Mouse (Mus musculus) MEL (cell line): ENCODE results near the gene Map1b. TPM values are rescaled to one million over a fixed set of nuclear protein-coding genes. Genes with fewer than 3 reads are reported as not detected.

ENCODE experiments used
- DNase-seq: peaks from one replicate; pipeline ENCODE4 v3.0.0; 2011; ENCODE audit warnings: low read depth, low spot score
- H3K27ac ChIP-seq: 2 replicates; pipeline ENCODE4 v1.5.1; 2012; ENCODE audit warnings: low read depth, mild to moderate bottlenecking, control low read depth, low read length, moderate library complexity; ENCODE audit not compliant: control insufficient read depth
- H3K27me3 ChIP-seq, 2 experiments: fragments of 150-350 bp in 1 of 2; sonication (generic) in 1 of 2; 2 replicates each; pipeline ENCODE4 v1.6.1; 2012; ENCODE audit warnings: low read length in 2 of 2, mild to moderate bottlenecking in 2 of 2, improper control_type of control experiment in 1 of 2, moderate library complexity in 1 of 2; ENCODE audit not compliant: insufficient read depth in 2 of 2, control insufficient read depth in 1 of 2
- H3K36me3 ChIP-seq, 2 experiments: 2 replicates each; pipeline ENCODE4 v1.6.1; 2012 to 2014; ENCODE audit warnings: low read length in 2 of 2, improper control_type of control experiment in 1 of 2, inconsistent platforms in 1 of 2, mild to moderate bottlenecking in 1 of 2; ENCODE audit not compliant: insufficient read depth in 2 of 2, control insufficient read depth in 1 of 2
- H3K4me1 ChIP-seq, 2 experiments: fragments of 150-350 bp in 1 of 2; sonication (generic) in 1 of 2; 2 replicates each; pipeline ENCODE4 v1.6.1; 2012; ENCODE audit warnings: low read length in 2 of 2, improper control_type of control experiment in 1 of 2, mild to moderate bottlenecking in 1 of 2; ENCODE audit not compliant: insufficient read depth in 2 of 2, control insufficient read depth in 1 of 2
- H3K4me3 ChIP-seq, 2 experiments: fragments of 150-350 bp in 1 of 2; sonication (generic) in 1 of 2; 2 replicates each; pipeline ENCODE4 v1.5.1; 2012; ENCODE audit warnings: low read depth in 2 of 2, low read length in 2 of 2, mild to moderate bottlenecking in 2 of 2, moderate library complexity in 2 of 2, control low read depth in 1 of 2, improper control_type of control experiment in 1 of 2; ENCODE audit not compliant: control insufficient read depth in 1 of 2, insufficient read depth in 1 of 2
- H3K79me2 ChIP-seq: 2 replicates; pipeline ENCODE4 v1.6.1; 2012; ENCODE audit warnings: mild to moderate bottlenecking, low read length, moderate library complexity; ENCODE audit not compliant: control insufficient read depth, poor library complexity, insufficient read depth
- H3K9ac ChIP-seq: 2 replicates; pipeline ENCODE4 v1.6.1; 2012; ENCODE audit warnings: low read depth, mild to moderate bottlenecking, control low read depth, low read length, moderate library complexity; ENCODE audit not compliant: control insufficient read depth, poor library complexity, severe bottlenecking
- H3K9me3 ChIP-seq: fragments of 150-350 bp; sonication (generic); replicated peaks from 2 replicates; pipeline ENCODE4 v1.6.1; 2012; ENCODE audit warnings: mild to moderate bottlenecking, low read length, improper control_type of control experiment, moderate library complexity; ENCODE audit not compliant: insufficient read depth
- BHLHE40 ChIP-seq: IDR thresholded peaks from 2 replicates; pipeline ENCODE4 v1.6.1; 2012; ENCODE audit warnings: low read depth, mild to moderate bottlenecking, inconsistent platforms, low read length, improper control_type of control experiment, borderline replicate concordance
- CHD2 ChIP-seq: IDR thresholded peaks from 2 replicates; pipeline ENCODE4 v1.6.1; 2011; ENCODE audit warnings: low read length, improper control_type of control experiment
- E2F4 ChIP-seq: IDR thresholded peaks from 2 replicates; pipeline ENCODE4 v1.6.1; 2011; ENCODE audit warnings: low read depth, low read length, improper control_type of control experiment, borderline replicate concordance
- ELF1 ChIP-seq: IDR thresholded peaks from 2 replicates; pipeline ENCODE4 v1.6.1; 2014; ENCODE audit warnings: low read depth, mild to moderate bottlenecking, inconsistent platforms, low read length, improper control_type of control experiment, moderate library complexity
- GABPA ChIP-seq: IDR thresholded peaks from 2 replicates; pipeline ENCODE4 v1.6.1; 2012; ENCODE audit warnings: low read depth, mild to moderate bottlenecking, inconsistent platforms, low read length, improper control_type of control experiment, moderate library complexity
- HCFC1 ChIP-seq: IDR thresholded peaks from 2 replicates; pipeline ENCODE4 v1.6.1; 2012; ENCODE audit warnings: low read depth, mild to moderate bottlenecking, inconsistent platforms, low read length, improper control_type of control experiment, moderate library complexity
- JUND ChIP-seq: IDR thresholded peaks from 2 replicates; pipeline ENCODE4 v1.6.1; 2011; ENCODE audit warnings: low read depth, mild to moderate bottlenecking, improper control_type of control experiment, low read length
- KAT2A ChIP-seq: conservative IDR thresholded peaks from 2 replicates; pipeline ENCODE4 v1.6.1; 2012; ENCODE audit warnings: low read depth, low read length, improper control_type of control experiment, inconsistent platforms
- MAFK ChIP-seq: IDR thresholded peaks from 2 replicates; pipeline ENCODE4 v1.6.1; 2011; ENCODE audit warnings: low read depth, mild to moderate bottlenecking, low read length, improper control_type of control experiment, borderline replicate concordance
- MAX ChIP-seq: IDR thresholded peaks from 2 replicates; pipeline ENCODE4 v1.6.1; 2011; ENCODE audit warnings: low read length, improper control_type of control experiment
- MAZ ChIP-seq: IDR thresholded peaks from 2 replicates; pipeline ENCODE4 v1.6.1; 2012; ENCODE audit warnings: low read depth, mild to moderate bottlenecking, inconsistent platforms, low read length, improper control_type of control experiment
- MEF2A ChIP-seq: IDR thresholded peaks from 2 replicates; pipeline ENCODE4 v1.6.1; 2014; ENCODE audit warnings: low read depth, mild to moderate bottlenecking, inconsistent platforms, low read length, improper control_type of control experiment; ENCODE audit not compliant: poor library complexity, insufficient replicate concordance, severe bottlenecking; ENCODE audit errors: extremely low read depth
- MXI1 ChIP-seq: IDR thresholded peaks from 2 replicates; pipeline ENCODE4 v1.6.1; 2011; ENCODE audit warnings: mild to moderate bottlenecking, low read depth, low read length, improper control_type of control experiment
- MYB ChIP-seq: IDR thresholded peaks from 2 replicates; pipeline ENCODE4 v1.6.1; 2011; ENCODE audit warnings: mild to moderate bottlenecking, low read depth, low read length, improper control_type of control experiment
- NRF1 ChIP-seq: IDR thresholded peaks from 2 replicates; pipeline ENCODE4 v1.6.1; 2014; ENCODE audit warnings: low read depth, mild to moderate bottlenecking, inconsistent platforms, low read length, improper control_type of control experiment, moderate library complexity; ENCODE audit not compliant: poor library complexity, insufficient read depth, severe bottlenecking
- POLR2AphosphoS5 ChIP-seq: IDR thresholded peaks from 2 replicates; pipeline ENCODE4 v1.6.1; 2012; ENCODE audit warnings: low read depth, borderline replicate concordance, mild to moderate bottlenecking, inconsistent platforms, low read length, moderate library complexity, mixed read lengths
- RAD21 ChIP-seq: IDR thresholded peaks from 2 replicates; pipeline ENCODE4 v1.6.1; 2011; ENCODE audit warnings: mild to moderate bottlenecking, low read depth, low read length, improper control_type of control experiment
- SMC3 ChIP-seq: IDR thresholded peaks from 2 replicates; pipeline ENCODE4 v1.6.1; 2011; ENCODE audit warnings: low read depth, low read length, improper control_type of control experiment
- TAL1 ChIP-seq: IDR thresholded peaks from 2 replicates; pipeline ENCODE4 v1.6.1; 2012; ENCODE audit warnings: mild to moderate bottlenecking, inconsistent platforms, low read length, moderate library complexity, mixed read lengths
- USF1 ChIP-seq: IDR thresholded peaks from 2 replicates; pipeline ENCODE4 v1.6.1; 2014; ENCODE audit warnings: low read depth, mild to moderate bottlenecking, inconsistent platforms, low read length, improper control_type of control experiment, moderate library complexity
- USF2 ChIP-seq, 2 experiments: IDR thresholded peaks; 2 replicates each; pipeline ENCODE4 v1.6.1; 2011 to 2012; ENCODE audit warnings: improper control_type of control experiment in 2 of 2, low read length in 2 of 2, borderline replicate concordance in 1 of 2, inconsistent platforms in 1 of 2, low read depth in 1 of 2, mild to moderate bottlenecking in 1 of 2; ENCODE audit not compliant: insufficient read depth in 1 of 2
- ZC3H11A ChIP-seq: IDR thresholded peaks from 2 replicates; pipeline ENCODE4 v1.6.1; 2012; ENCODE audit warnings: low read depth, mild to moderate bottlenecking, inconsistent platforms, low read length, improper control_type of control experiment
- ZKSCAN1 ChIP-seq: IDR thresholded peaks from 2 replicates; pipeline ENCODE4 v1.6.1; 2012; ENCODE audit warnings: low read depth, mild to moderate bottlenecking, inconsistent platforms, low read length, improper control_type of control experiment, moderate library complexity
- ZMIZ1 ChIP-seq: IDR thresholded peaks from 2 replicates; pipeline ENCODE4 v1.6.1; 2012; ENCODE audit warnings: low read depth, mild to moderate bottlenecking, inconsistent platforms, low read length, improper control_type of control experiment, moderate library complexity
- ZNF384 ChIP-seq: IDR thresholded peaks from 2 replicates; pipeline ENCODE4 v1.6.1; 2012; ENCODE audit warnings: low read depth, mild to moderate bottlenecking, inconsistent platforms, low read length, improper control_type of control experiment
- polyA plus RNA-seq, 2 experiments: library from polyadenylated mRNA; stranded (reverse) in 1 of 2; unstranded in 1 of 2; fragments of >175 nt in 1 of 2; fragments of >200 nt in 1 of 2; gene quantifications; 2 replicates each; pipeline versions ENCODE4 v1.2.1 to v1.2.4; 2012; ENCODE audit warnings: low replicate concordance in 2 of 2, low read depth in 1 of 2; ENCODE audit not compliant: insufficient read length in 2 of 2, insufficient read depth in 1 of 2, missing spikeins in 1 of 2
- total RNA-seq: library from RNA; depleted of rRNA; stranded (reverse); fragments of 300-350 nt; gene quantifications from 2 replicates; pipeline ENCODE4 v1.2.3, GENCODE M21; 2012

The Map1b gene
- total and polyA plus RNA-seq, 3 experiments = not detected

GRCm38 (mm10) chr13:99550679-99551369 lies 34.5 kb upstream of the Map1b start:
- Histone ChIP-seq H3K27ac (no peak overlapping the region), H3K9me3 (no peaks in the 10 kb centered on the region)
- DNase-seq = no peak
- TF ChIP-seq MAX (no peak), HCFC1 (no peak)
- TF ChIP-seq, all 39 proteins: peak for 0
- no peaks in the 10 kb centered on the region for H3K27me3 ChIP-seq
- H3K9ac ChIP-seq = no peak overlapping the region
- no peaks in the 10 kb centered on the region for H3K4me1 ChIP-seq
- no peak overlapping the region for H3K4me3 ChIP-seq
- H3K79me2 ChIP-seq = no peaks in the 10 kb centered on the region
- no peaks in the 10 kb centered on the region for H3K36me3 ChIP-seq

- Histone ChIP-seq H3K27me3 (no peaks in the 10 kb centered on the region), H3K4me3 (no peak overlapping the region), H3K79me2 (no peaks in the 10 kb centered on the region), H3K4me1 (no peaks in the 10 kb centered on the region), H3K36me3 (no peaks in the 10 kb centered on the region), H3K9ac (no peak overlapping the region), H3K9me3 (no peaks in the 10 kb centered on the region), H3K27ac (no peak overlapping the region)
- TF ChIP-seq BHLHE40 (no peak), ZMIZ1 (no peak), POLR2AphosphoS5 (no peak), SMC3 (no peak), MXI1 (no peak), RAD21 (no peak), E2F4 (no peak), MAFK (no peak), TAL1 (no peak), USF1 (no peak), JUND (no peak)
- DNase-seq = no peak
These were observed 33.7 kb upstream of the Map1b start for GRCm38 (mm10) chr13:99550060-99550459.

- Histone ChIP-seq H3K79me2 (no peaks in the 10 kb centered on the region), H3K4me1 (no peaks in the 10 kb centered on the region), H3K27me3 (no peaks in the 10 kb centered on the region), H3K27ac (no peak overlapping the region), H3K9ac (no peak overlapping the region), H3K9me3 (no peaks in the 10 kb centered on the region), H3K36me3 (no peaks in the 10 kb centered on the region), H3K4me3 (no peak overlapping the region)
- DNase-seq = no peak
- no peak for TF ChIP-seq MYB
- TF ChIP-seq USF1 = no peak
- no peak for TF ChIP-seq MAX
- no peak for TF ChIP-seq NRF1
- TF ChIP-seq JUND = no peak
- TF ChIP-seq ZNF384 = no peak
- TF ChIP-seq USF2 (IDR thresholded peaks at IDR 0.05; ENCODE audit: borderline replicate concordance in 1 of 2, insufficient read depth in 1 of 2, low read depth in 1 of 2, low read length in 2 of 2) = no peak
- no peak for TF ChIP-seq ZC3H11A
- TF ChIP-seq ELF1 = no peak
- no peak for TF ChIP-seq MEF2A
- TF ChIP-seq GABPA = no peak
- TF ChIP-seq KAT2A = no peak
- TF ChIP-seq CHD2 = no peak
- no peak for TF ChIP-seq MAZ
- no peak for TF ChIP-seq MXI1
- TF ChIP-seq ZKSCAN1 = no peak
- TF ChIP-seq TAL1 = no peak
These were observed 33.2 kb upstream of the Map1b start for GRCm38 (mm10) chr13:99549584-99549983.
